Mouse (Mus musculus): ENCODE data around the gene Clba1. TPM values are rescaled to one million over a fixed set of nuclear protein-coding genes. Genes with fewer than 3 reads are reported as not detected.

Clba1 gene
- polyA plus RNA-seq, 1 experiment = 13.3 TPM

DNA sequence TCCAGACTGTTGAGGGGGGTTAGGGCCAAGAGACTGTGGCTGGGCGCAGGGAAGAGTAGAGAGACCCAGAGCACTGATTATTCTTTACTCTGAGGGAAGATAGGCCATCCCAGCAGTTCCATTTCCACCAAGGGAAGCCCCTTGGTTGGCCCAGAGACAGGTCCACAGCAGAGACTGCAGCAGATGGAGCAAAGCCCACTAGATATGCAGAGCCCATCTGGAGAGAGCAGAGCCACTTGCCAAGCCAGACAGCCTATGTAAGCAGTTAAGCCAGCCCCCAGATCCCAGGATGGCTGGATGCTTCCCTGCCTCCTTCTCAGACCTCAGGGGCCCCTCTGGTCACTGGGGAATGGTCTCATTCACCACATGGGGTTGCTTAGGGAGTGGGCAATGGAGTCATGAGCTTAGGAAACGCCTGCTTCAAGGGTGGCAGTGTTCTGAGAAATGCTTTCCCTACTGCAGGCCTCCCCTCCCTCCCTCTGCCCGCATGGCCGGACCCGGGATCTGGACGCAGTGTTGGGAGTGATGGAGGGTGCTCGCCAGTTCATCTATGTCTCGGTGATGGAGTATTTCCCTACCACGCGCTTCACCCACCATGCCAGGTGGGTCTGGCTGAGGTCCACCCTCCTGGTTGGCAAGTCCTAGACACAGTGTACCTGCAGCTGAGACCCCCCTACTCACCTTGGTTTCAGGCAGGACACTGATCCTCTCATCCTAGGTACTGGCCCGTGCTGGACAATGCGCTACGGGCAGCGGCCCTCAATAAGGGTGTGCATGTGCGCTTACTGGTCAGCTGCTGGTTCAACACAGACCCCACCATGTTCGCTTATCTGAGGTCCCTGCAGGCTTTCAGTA lies 41.5 kb upstream of the Clba1 start:
- Histone ChIP-seq H3K4me3 (ENCODE audit: insufficient read depth, low read length) (no peak overlapping the region), H3K4me1 (ENCODE audit: control insufficient read depth, insufficient read depth, low read length) (no peaks in the 10 kb centered on the region), H3K27ac (ENCODE audit: insufficient read depth, low read length) (no peak overlapping the region)
- TF ChIP-seq POLR2A (IDR thresholded peaks at IDR 0.05; ENCODE audit: extremely low read depth, insufficient read depth, low read length) (no peak), CTCF (IDR thresholded peaks at IDR 0.05; ENCODE audit: extremely low read depth, insufficient read depth, low read length) (no peak)

DNA sequence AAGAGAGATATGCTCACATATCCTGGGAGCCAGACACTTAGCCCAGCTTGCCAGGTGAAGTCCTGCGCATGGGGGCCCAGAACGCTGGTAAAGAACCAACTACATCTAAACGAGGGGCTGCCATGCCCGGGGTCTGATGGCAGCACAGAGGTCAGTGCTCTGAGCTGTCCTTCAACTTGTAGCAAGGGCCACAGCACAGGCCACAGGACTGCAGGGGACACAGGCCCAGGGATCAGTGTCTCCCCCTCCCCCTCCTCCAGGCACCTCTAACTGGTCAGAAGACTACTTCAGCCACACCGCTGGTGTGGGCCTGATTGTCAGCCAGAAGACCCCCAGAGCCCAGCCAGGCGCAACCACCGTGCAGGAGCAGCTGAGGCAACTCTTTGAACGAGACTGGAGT lies 40.6 kb upstream of the Clba1 start:
- Histone ChIP-seq H3K4me1 (ENCODE audit: control insufficient read depth, insufficient read depth, low read length) (no peaks in the 10 kb centered on the region), H3K4me3 (ENCODE audit: insufficient read depth, low read length) (no peak overlapping the region), H3K27ac (ENCODE audit: insufficient read depth, low read length) (no peak overlapping the region)
- TF ChIP-seq CTCF (IDR thresholded peaks at IDR 0.05; ENCODE audit: extremely low read depth, insufficient read depth, low read length) (no peak), POLR2A (IDR thresholded peaks at IDR 0.05; ENCODE audit: extremely low read depth, insufficient read depth, low read length) (no peak)

GRCm38 (mm10) chr12:112769031-112769430 lies 39.7 kb upstream of the Clba1 start:
- no peak for TF ChIP-seq POLR2A (IDR thresholded peaks at IDR 0.05; ENCODE audit: extremely low read depth, insufficient read depth, low read length)
- no peak for TF ChIP-seq CTCF (IDR thresholded peaks at IDR 0.05; ENCODE audit: extremely low read depth, insufficient read depth, low read length)
- no peak overlapping the region for H3K4me3 ChIP-seq (ENCODE audit: insufficient read depth, low read length)
- no peaks in the 10 kb centered on the region for H3K4me1 ChIP-seq (ENCODE audit: control insufficient read depth, insufficient read depth, low read length)
- no peak overlapping the region for H3K27ac ChIP-seq (ENCODE audit: insufficient read depth, low read length)

DNA sequence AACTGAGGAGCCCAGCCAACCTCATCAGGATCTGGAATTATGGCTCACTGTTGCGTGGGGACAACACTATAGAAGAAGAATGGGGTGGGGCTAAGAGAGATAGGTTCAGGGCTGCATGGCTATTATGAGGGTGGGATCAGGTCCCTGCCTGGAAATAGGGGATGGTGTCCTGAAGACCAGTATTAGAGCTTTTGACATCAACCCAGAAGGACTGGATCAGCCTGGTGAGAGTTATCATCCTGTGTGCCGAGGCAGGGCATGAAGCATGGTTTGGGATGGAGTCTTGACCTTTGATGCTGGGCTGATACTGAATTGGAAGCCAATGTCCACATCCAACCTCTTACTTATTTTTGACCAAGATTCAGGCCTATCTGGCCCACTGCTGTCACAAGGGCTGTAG lies 39.0 kb upstream of the Clba1 start:
- no peak overlapping the region for H3K27ac ChIP-seq (ENCODE audit: insufficient read depth, low read length)
- no peak for TF ChIP-seq POLR2A (IDR thresholded peaks at IDR 0.05; ENCODE audit: extremely low read depth, insufficient read depth, low read length)
- no peak for TF ChIP-seq CTCF (IDR thresholded peaks at IDR 0.05; ENCODE audit: extremely low read depth, insufficient read depth, low read length)
- H3K4me1 ChIP-seq (ENCODE audit: control insufficient read depth, insufficient read depth, low read length) = no peaks in the 10 kb centered on the region
- no peak overlapping the region for H3K4me3 ChIP-seq (ENCODE audit: insufficient read depth, low read length)

DNA sequence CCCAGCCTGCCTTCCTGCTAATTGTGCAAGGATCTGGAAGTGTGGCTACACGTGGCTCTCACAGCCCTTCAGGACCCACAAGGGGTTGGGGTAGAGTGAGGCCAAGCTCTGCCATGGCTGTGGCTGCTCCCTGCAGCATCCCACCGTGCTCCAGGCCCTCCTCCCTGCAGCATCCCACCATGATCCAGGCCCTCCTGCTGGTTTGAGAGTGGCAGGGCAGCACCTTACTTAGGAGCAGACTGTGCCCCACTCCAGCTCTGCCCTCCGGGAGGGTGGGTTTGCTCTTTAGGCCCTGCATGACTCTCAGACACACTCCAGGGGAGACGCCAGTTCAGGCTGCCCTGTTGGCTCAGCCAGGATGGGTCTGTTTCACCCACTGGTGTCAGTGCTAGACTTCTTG lies 38.3 kb upstream of the Clba1 start:
- no peak for TF ChIP-seq CTCF (IDR thresholded peaks at IDR 0.05; ENCODE audit: extremely low read depth, insufficient read depth, low read length)
- TF ChIP-seq POLR2A (IDR thresholded peaks at IDR 0.05; ENCODE audit: extremely low read depth, insufficient read depth, low read length) = no peak
- Histone ChIP-seq H3K27ac (ENCODE audit: insufficient read depth, low read length) (no peak overlapping the region), H3K4me1 (ENCODE audit: control insufficient read depth, insufficient read depth, low read length) (no peaks in the 10 kb centered on the region), H3K4me3 (ENCODE audit: insufficient read depth, low read length) (no peak overlapping the region)

- Histone ChIP-seq H3K4me1 (ENCODE audit: control insufficient read depth, insufficient read depth, low read length) (no peaks in the 10 kb centered on the region), H3K4me3 (ENCODE audit: insufficient read depth, low read length) (no peak overlapping the region), H3K27ac (ENCODE audit: insufficient read depth, low read length) (no peak overlapping the region)
- TF ChIP-seq CTCF (IDR thresholded peaks at IDR 0.05; ENCODE audit: extremely low read depth, insufficient read depth, low read length) = no peak
- TF ChIP-seq POLR2A (IDR thresholded peaks at IDR 0.05; ENCODE audit: extremely low read depth, insufficient read depth, low read length) = no peak
Observed at GRCm38 (mm10) chr12:112772306-112772705, 36.4 kb upstream of the Clba1 start.

- Histone ChIP-seq H3K4me3 (ENCODE audit: insufficient read depth, low read length) (no peak overlapping the region), H3K27ac (ENCODE audit: insufficient read depth, low read length) (no peak overlapping the region), H3K4me1 (ENCODE audit: control insufficient read depth, insufficient read depth, low read length) (no peaks in the 10 kb centered on the region)
- no peak for TF ChIP-seq POLR2A (IDR thresholded peaks at IDR 0.05; ENCODE audit: extremely low read depth, insufficient read depth, low read length)
- TF ChIP-seq CTCF (IDR thresholded peaks at IDR 0.05; ENCODE audit: extremely low read depth, insufficient read depth, low read length) = no peak
Observed at GRCm38 (mm10) chr12:112773366-112773765, 35.4 kb upstream of the Clba1 start.

DNA sequence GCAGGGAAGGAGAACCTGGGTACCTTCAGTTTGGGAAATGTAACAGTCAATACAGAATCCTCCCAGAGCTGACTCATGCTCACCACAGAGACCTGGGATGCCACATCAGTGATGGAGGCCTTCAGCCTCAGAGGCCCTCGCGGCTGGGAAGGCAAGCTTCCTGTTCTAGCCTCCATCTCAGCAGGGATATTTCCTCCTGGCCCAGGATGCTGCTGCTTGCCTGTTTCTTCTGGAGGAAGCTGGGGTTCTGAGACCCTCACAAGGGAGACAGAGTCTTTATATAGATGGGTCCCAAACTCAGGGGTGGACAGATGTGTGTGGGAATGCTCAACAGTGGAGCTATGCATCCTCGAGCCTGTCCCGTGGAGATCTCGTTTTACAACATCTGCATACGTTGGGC lies 34.7 kb upstream of the Clba1 start:
- Histone ChIP-seq H3K4me1 (ENCODE audit: control insufficient read depth, insufficient read depth, low read length) (no peaks in the 10 kb centered on the region), H3K4me3 (ENCODE audit: insufficient read depth, low read length) (no peak overlapping the region), H3K27ac (ENCODE audit: insufficient read depth, low read length) (no peak overlapping the region)
- no peak for TF ChIP-seq POLR2A (IDR thresholded peaks at IDR 0.05; ENCODE audit: extremely low read depth, insufficient read depth, low read length)
- TF ChIP-seq CTCF (IDR thresholded peaks at IDR 0.05; ENCODE audit: extremely low read depth, insufficient read depth, low read length) = no peak

DNA sequence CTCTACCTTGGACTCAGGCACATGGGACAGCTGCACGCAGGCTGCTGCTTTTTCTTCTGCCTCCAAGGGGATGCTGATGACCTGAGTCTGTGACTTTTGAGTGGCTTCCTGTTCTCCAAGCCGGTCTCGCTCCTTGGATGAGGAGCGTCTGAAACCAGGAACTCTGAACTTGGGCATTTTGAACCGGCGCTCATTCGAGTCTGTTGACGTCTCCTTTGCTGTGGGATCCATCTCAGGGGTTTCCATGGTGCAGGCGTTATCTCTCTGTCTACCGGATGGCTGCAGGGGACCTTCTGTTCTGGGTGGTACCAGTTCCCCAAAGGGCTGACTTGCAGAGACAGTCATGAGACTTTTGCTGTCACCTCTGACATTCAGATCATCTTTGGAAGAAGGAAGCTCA lies 34.3 kb upstream of the Clba1 start:
- H3K27ac ChIP-seq (ENCODE audit: insufficient read depth, low read length) = no peak overlapping the region
- TF ChIP-seq CTCF (IDR thresholded peaks at IDR 0.05; ENCODE audit: extremely low read depth, insufficient read depth, low read length) (no peak), POLR2A (IDR thresholded peaks at IDR 0.05; ENCODE audit: extremely low read depth, insufficient read depth, low read length) (no peak)
- H3K4me3 ChIP-seq (ENCODE audit: insufficient read depth, low read length) = no peak overlapping the region
- H3K4me1 ChIP-seq (ENCODE audit: control insufficient read depth, insufficient read depth, low read length) = no peaks in the 10 kb centered on the region

DNA sequence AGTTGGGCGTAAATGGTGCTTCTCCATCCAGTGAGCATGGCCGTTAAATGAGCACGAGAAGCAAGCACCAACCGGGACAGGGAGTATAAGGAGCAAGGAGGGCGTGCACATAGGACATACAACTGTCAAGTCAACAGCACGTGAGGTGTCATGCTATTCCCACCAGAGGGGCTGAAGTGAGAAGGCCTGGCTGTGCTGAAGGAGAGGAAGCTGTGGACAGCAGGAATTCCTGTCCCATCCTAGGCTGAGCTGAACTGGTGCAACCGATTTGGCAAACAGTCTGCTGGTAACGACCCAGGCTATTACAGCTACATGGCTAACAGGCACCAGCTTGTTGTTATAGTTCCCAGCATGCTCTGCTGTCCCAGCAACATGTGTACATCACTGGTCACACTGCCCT lies 17.7 kb upstream of the Clba1 start:
- Histone ChIP-seq H3K27ac (ENCODE audit: insufficient read depth, low read length) (no peak overlapping the region), H3K4me3 (ENCODE audit: insufficient read depth, low read length) (no peak overlapping the region), H3K4me1 (ENCODE audit: control insufficient read depth, insufficient read depth, low read length) (no peaks in the 10 kb centered on the region)
- TF ChIP-seq CTCF (IDR thresholded peaks at IDR 0.05; ENCODE audit: extremely low read depth, insufficient read depth, low read length) (no peak), POLR2A (IDR thresholded peaks at IDR 0.05; ENCODE audit: extremely low read depth, insufficient read depth, low read length) (no peak)

Data from cortical plate, adult 2 months (tissue).